Mouse (Mus musculus) cerebellum, adult 2 months (tissue): ENCODE measurements around the gene Tiam1.

Source experiments
- CTCF ChIP-seq: fragments of 200-500 bp; IDR thresholded peaks from 2 replicates; pipeline ENCODE4 v1.5.1; 2011; ENCODE audit warnings: low read depth, mild to moderate bottlenecking, control low read depth, low read length, moderate library complexity, borderline replicate concordance; ENCODE audit not compliant: insufficient read depth
- POLR2A ChIP-seq: fragments of 200-500 bp; IDR thresholded peaks from 2 replicates; pipeline ENCODE4 v1.6.1; 2011; ENCODE audit warnings: low read length, control low read depth, borderline replicate concordance; ENCODE audit not compliant: insufficient read depth

DNA sequence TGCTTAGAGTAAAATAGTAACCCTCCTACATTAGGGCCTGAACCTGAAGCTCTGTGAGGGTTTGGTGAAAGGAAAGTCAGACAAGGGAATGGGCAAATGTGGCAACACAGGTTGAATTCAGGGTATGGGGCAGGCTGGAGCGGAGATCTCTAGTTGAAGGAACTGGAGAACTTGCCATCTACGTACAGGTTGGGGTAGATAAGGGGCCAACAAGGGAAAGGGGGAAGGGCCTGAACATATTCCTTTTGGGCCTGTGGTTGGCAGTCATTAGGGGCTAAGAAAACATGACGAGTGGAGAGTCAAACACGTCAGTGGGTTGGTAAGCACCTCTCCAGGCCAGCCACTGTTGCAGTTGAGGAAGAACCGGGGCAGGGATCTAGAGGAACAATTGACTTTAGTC lies 36.3 kb upstream of the Tiam1 start:
- TF ChIP-seq POLR2A (no peak), CTCF (no peak)
